Mouse (Mus musculus): ENCODE measurements around the gene Clcn6.

The Clcn6 gene

GRCm38 (mm10) chr4:147985205-147986132 lies 53.2 kb downstream of the Clcn6 start, which contains the start of gene Nppb:
Nppb (plus strand) TSS chr4:147985788.
- DNase-seq (ENCODE audit: low spot score in 2 of 2), result no peak

GRCm38 (mm10) chr4:147979441-147979860 lies 59.2 kb downstream of the Clcn6 start:
- DNase-seq (ENCODE audit: low spot score in 2 of 2), result no peak

- DNase-seq (ENCODE audit: low spot score in 2 of 2), result no peak
Measured at GRCm38 (mm10) chr4:147978391-147978790, 60.2 kb downstream of the Clcn6 start.

- DNase-seq (ENCODE audit: low spot score in 2 of 2), result no peak
Measured at GRCm38 (mm10) chr4:147977726-147978125, 60.9 kb downstream of the Clcn6 start.

GRCm38 (mm10) chr4:147976237-147976636 lies 62.4 kb downstream of the Clcn6 start:
- no peak for DNase-seq (ENCODE audit: low spot score in 2 of 2)

- no peak for DNase-seq (ENCODE audit: low spot score in 2 of 2)
Measured at GRCm38 (mm10) chr4:147969337-147969736, 69.3 kb downstream of the Clcn6 start.

GRCm38 (mm10) chr4:147968816-147969215 lies 69.8 kb downstream of the Clcn6 start:
- no peak for DNase-seq (ENCODE audit: low spot score in 2 of 2)

- no peak for DNase-seq (ENCODE audit: low spot score in 2 of 2)
Measured at GRCm38 (mm10) chr4:147965712-147966111, 72.9 kb downstream of the Clcn6 start.

GRCm38 (mm10) chr4:147963623-147964022 lies 75.0 kb downstream of the Clcn6 start:
- no peak for DNase-seq (ENCODE audit: low spot score in 2 of 2)

- no peak for DNase-seq (ENCODE audit: low spot score in 2 of 2)
Measured at GRCm38 (mm10) chr4:147962781-147963180, 75.8 kb downstream of the Clcn6 start.

- DNase-seq (ENCODE audit: low spot score in 2 of 2), result peak in 1 of 2 experiments; percentile 31
Measured at GRCm38 (mm10) chr4:147959881-147960831, 78.5 kb downstream of the Clcn6 start.

- DNase-seq (ENCODE audit: low spot score in 2 of 2), result no peak
Measured at GRCm38 (mm10) chr4:147957141-147957540, 81.5 kb downstream of the Clcn6 start.

Measured in spleen, postnatal 14 days (tissue).